Mouse (Mus musculus) cerebellum, postnatal 25 days (tissue): ENCODE data around the gene Asxl2.

Experiments used
- DNase-seq, 2 experiments: peaks; one replicate each; pipeline ENCODE4 v3.0.0; 2021; ENCODE audit warnings: mixed read lengths in 2 of 2

Gene Asxl2

DNA sequence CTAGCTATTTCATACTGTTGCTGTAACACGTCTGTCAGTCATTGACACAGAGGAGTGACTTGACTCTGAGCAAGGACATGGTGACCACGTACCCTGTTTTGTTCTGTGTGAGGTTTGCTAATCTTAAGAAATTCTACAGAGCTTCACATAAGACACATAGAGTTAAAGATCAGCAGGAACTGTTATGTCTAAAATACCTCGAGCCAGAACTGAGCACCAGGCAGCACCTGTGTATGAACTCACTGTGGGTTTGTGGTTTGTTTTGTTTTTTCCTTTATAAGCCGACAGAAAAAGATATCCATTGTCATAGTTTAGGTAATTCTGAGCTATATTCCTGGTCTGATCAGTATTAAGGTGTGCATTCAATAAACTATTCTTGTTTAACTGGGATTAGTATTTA lies 120.8 kb downstream of the Asxl2 start:
- DNase-seq, result no peak

DNA sequence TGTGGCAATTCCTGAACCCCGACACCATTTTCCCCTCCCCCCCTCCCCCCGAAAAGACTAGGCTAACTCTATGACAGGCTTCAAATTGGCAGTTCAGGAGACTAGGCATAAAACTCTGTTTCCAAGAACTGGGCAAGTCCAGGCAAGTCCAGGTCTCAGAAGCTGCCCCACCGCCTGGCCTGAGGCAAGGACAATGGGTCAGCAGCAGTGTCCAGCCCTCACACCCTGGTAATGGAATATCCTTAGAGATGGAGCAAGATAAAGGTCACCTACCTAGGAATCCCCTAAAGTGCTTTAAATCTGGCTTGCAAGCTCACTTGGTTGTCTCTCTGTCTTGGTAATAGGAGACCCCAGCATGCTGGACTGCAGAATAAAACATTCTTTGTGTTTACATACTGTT lies 121.3 kb downstream of the Asxl2 start:
- no peak for DNase-seq

DNA sequence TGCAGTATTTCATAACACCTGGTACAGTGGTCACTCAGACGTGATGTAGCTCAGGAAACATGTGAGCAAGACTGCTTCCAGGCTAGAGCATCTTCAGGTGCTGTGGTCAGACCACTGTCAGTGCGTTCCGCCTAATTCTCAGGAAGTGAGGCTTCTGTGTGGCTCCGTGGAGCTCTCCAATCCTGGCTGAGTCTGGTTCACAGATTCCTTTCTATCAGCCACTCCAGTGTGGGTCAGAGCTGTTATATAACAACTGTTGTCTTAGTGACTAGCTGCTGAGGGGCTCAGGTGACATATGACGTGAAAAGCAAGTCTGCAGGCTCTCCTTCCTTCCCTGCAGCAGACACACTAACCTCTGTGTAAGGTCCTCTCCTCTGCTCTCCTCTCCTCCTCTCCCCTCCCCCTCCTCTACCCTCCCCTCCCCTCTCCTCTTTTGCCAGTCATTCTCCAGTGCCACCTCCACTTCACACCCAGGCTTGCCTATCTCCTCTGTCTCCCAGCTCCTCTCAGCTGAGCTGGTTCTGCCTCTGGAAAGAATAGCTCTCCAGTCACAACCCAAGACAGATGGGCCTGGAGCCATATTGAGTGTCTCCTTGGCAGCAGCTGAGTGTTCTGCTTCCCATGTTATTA lies 122.0 kb downstream of the Asxl2 start:
- peak; percentile 9 to 15 for DNase-seq

DNA sequence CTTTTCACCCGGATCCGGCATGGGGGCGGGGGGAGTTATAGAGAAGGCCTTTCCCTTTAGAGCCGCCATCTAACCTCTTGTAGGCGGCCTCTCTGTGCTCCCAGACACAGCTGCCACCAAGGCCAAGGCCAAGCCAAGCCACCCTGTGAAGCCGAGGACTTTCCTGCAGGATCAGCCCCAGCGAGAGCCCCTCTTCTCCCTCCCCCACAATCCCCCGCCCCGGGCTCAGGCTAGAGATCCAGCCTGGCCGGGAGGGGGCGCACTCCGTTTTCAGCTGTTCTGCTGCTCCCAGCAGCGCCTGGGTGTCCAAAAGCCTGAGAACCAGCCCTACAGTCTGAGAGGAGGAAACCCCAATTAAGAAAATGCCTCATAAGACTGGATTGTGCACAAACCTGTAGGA lies 123.6 kb downstream of the Asxl2 start:
- peak in 1 of 2 experiments; percentile 33 for DNase-seq
